Mouse (Mus musculus) sigmoid colon, adult 10 weeks (tissue): ENCODE results near the gene Crygc. TPM values are rescaled to one million over a fixed set of nuclear protein-coding genes. Genes with fewer than 3 reads are reported as not detected.

ENCODE experiments used
- polyA plus RNA-seq: library from polyadenylated mRNA; stranded (reverse); fragments of 350-450 nt; fragmentation: Illumina TruSeq; extraction: RNeasy Lipid Tissue Mini Kit (QIAGEN cat#74804); gene quantifications from one replicate; pipeline ENCODE4 v1.2.3, GENCODE M21; 2014; ENCODE audit warnings: low read depth, low replicate concordance

Crygc gene
- polyA plus RNA-seq: not detected

DNA sequence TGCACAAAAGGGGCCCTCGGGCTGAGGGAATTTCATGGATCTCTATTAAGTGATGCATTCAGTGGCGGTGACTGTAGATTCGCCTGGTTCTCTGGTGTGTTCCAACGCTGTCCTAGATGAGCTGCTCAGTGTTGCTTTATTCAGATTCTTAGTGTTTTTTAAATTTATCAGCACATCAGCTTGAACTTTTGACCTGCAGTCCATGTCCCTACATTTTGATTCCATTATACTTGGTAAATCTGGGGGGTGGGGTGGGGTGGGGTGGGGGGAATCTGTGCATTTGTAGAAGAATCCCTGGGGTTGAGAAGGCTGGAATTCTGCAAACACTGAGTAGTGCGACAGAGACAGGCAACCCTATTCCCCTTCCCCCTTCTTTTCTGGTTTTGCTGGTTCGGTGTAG lies at the start of gene Crygc:
Gene Crygc (minus strand): TSS at position 101 of the 400 bp plus-strand sequence.

GRCm38 (mm10) chr1:65122574-65123372 lies 49.3 kb upstream of the Crygc start, which contains the start of gene D630023F18Rik:
D630023F18Rik (minus strand) TSS chr1:65123214.

DNA sequence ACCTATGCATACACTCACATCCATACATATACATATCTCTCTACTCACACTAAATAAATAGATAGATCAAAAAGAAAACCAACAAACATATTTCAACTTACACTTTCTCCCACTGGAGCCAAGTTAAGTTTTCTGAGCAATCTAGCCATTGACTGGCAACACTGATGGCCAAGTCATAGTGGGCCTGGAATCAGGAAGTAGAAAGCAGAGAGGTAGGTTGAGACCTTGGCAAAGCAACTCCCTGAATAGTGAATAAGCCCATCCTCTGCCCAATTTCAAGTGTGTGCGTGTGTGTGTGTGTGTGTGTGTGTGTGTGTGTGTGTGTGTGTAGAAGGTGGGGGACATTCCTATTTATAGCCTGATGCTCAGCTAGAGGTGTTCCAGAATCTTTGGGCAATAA lies 45.9 kb upstream of the Crygc start, which contains the start of gene Gm28845:
Gene Gm28845 (minus strand): TSS at position 121 of the 400 bp plus-strand sequence.

DNA sequence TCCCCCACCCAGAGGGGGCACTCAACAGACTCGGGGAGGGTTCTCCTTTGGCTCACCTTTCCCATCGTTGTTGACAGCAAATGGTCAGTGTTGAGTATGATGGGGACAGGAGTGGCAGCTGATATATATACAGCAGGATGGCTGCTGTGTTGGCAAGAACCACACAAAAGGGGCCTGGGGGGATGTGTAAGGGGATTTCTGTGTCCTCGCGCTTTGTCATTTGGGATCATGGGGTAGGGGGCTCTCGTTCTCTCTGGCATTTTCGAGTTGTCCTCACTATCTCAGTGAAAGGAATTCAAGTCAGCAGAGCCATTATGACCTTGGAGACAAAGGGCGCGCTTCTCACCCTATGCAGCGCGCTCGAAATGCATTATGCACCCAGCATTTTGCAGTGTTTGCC lies 29.8 kb upstream of the Crygc start, which contains the start of gene Cryga:
Gene Cryga (minus strand): TSS at position 101 of the 400 bp plus-strand sequence.

DNA sequence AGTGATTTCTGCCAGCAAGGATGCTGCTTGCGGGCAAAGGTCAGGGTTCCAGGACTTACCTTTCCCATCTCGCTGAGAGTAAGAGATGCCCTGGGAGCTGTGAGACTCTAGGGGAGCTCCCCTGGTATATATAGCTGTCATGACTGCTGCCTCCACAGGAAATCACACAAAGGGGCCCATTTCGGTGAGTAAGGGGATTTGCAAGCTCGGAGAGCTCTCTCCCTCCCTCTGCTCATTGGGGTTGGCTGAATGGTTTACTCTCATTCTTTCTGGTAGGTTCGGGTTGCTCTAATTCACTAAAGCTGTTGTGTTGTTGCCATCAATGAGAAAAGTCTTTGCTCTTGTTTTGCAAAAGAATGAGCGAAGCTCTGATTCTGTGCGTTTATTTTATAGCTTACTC lies 8.7 kb upstream of the Crygc start, which contains the start of gene Crygb:
Gene Crygb (minus strand): TSS at position 101 of the 400 bp plus-strand sequence.

GRCm38 (mm10) chr1:65063352-65063751 lies 10.1 kb downstream of the Crygc start, which contains the start of gene Crygd:
Crygd (minus strand) TSS chr1:65063452.

GRCm38 (mm10) chr1:65050952-65051351 lies 22.5 kb downstream of the Crygc start, which contains the start of gene Cryge:
Cryge (minus strand) TSS chr1:65051149.

GRCm38 (mm10) chr1:65032641-65033040 lies 40.8 kb downstream of the Crygc start, which contains the start of gene Akr1cl:
Akr1cl (minus strand) TSS chr1:65032759.

Other genes starting within 250 kb of the Crygc start
- gene Plekhm3, start 116.9 kb downstream of the Crygc start, polyA plus RNA-seq: 3.2 TPM
- not detected for gene Akr1cl, start 40.9 kb downstream of the Crygc start, polyA plus RNA-seq
- not detected for gene Cryge, start 22.5 kb downstream of the Crygc start, polyA plus RNA-seq
- gene Crygd, start 10.2 kb downstream of the Crygc start, polyA plus RNA-seq: not detected
- gene Crygb, start 8.6 kb upstream of the Crygc start, polyA plus RNA-seq: not detected
- gene Cryga, start 29.7 kb upstream of the Crygc start, polyA plus RNA-seq: not detected
- not detected for gene Gm28845, start 45.9 kb upstream of the Crygc start, polyA plus RNA-seq
- gene D630023F18Rik, start 49.5 kb upstream of the Crygc start, polyA plus RNA-seq: 0.91 TPM
- gene Idh1, start 112.8 kb upstream of the Crygc start, polyA plus RNA-seq: 330 TPM
- 21.1 TPM for gene Pikfyve, start 113.0 kb upstream of the Crygc start, polyA plus RNA-seq
- not detected for gene Pth2r, start 208.4 kb upstream of the Crygc start, polyA plus RNA-seq